Mouse (Mus musculus): ENCODE results near the gene Tmem135.

Gene Tmem135

DNA sequence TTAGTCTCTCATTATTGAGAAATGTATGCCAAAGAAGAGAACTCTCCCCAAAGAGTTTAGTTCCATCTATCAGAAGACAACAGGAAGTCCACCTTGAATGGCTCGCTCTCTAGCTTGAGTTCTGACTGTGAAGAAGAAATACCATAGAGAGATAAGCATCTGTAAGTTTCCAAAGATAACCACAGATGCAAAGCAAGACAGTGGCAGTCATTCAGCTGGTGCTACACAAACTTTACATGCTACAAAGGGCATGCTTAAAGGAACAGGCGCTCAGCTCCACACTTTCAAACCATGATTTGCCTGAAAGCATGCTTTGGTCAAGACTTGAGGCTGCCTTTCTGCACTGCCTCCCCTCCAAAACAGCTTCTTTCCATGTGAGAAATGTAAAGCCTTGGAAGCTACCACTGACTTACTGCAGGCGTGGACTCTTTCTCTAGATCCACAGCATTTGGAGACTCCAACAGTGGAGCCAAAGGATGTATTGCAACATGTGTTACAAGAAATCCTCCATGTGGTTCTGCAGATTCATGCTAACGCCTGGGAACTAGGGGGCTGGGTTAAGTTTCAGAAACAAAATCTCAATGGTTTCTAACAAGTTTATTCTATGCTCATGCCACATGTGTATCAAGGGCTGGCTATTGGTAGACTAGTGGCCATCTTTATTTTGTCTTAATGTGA lies 232.1 kb downstream of the Tmem135 start:
- DNase-seq: no peak

DNA sequence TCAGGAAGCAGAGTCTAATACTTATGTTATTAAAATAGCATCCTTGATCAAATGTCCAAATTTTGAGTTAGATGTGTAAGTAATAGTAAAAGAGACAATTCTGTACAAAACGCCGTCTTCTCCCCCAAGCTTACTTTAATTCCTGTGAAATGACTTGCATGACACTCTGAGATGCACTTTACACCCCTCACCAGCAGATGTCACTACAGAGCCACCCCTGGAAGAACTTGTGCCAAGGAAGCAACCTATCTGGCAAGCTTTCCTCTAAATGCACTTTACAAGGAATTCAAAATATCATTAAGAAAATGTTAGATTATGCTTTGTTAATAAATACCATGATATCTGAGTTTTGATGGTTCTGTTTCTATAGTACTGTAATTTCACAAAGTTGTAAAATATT lies 235.4 kb downstream of the Tmem135 start:
- peak; percentile 75 to 81 for DNase-seq

DNA sequence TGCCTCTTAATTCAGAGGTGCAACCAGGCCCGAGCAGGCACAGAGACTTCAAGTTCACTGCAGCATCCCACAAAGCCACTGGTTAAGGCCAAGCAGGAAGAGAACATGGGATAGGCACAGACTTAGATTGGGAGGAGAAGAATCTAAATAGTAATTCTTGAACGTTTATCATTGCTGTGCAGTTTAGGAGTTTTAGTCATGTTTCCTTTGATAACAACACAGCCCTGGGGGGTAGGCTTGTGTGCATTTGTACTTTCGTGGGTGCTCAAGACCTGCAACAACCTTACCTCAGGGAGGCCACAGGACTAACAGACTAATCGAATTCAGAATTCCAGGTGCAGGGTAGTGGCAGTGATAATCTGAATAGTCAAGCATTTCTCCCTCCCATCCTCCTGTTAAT lies 238.5 kb downstream of the Tmem135 start:
- no peak for DNase-seq

DNA sequence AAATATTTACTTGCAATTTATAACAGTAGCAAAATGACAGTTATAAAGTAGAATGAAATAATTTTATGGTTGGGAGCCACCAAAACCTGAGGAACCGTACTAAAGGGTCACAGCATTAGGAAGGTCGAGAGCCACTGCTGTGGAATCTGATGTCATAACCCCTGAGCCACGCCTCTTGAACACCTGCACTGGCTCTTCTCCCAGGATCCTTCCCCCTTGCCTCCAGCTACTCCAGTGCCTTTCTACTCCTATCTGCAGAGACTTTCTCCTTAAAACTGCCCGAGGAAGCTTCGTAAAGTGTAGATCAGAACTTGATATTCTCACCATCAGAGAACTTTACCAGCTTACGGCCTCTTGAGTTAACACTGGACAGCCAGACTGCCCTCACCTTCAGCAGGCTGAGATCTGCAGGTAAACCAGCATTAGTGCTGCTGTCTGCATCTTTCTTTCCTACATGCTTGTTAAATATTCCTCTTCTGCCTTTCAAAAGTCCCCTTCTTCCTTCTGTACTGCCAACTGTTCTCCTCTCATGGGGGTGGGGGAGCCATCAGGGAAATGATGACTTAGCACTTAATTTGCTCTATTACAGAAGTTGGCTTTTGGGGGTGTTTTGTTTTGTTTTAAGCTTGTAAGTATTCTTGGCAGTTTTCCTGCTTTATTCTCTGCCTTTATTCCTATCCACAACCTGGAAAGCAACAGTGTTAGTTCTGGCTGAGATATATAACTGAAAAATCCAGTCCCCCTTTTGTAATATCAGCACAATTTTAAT lies 242.2 kb downstream of the Tmem135 start:
- no peak for DNase-seq

DNA sequence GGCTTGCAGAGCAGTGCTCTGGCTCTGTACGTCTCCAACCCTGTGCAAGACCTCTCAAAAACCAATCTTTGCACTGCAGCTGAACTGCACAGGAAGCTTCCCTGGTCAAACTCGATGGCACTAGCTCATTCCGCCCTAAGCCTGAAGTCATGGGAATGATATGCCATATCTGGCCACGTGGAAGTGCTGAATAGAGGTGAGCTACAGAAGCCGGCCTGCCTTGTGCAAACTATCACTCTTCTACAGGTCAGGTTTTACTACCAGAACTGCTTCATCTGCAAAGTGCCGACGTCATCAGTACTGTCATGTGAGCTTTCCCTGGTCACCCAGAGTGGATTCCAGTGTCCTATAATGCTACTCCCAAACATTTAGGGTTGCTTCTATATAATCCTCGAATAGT lies 246.7 kb downstream of the Tmem135 start:
- DNase-seq: no peak

DNA sequence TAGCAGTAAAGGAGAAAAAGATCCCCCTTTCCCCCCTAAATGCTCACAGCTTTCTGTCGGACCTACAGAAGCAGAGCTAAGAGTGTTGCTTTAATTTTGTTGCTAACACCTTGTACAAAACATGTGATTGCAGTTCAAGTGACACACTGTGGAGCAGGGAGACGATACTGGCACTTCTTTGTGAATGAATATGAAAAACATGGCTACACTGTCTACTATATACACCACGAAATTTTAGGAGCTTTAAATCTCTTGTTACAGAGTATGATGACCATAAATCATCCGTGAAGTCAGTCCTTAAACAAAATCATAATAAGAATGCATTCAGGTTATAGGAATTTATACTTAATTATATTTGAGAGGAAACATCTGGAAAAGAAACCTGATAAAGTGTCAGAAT lies 247.4 kb downstream of the Tmem135 start:
- DNase-seq: no peak

DNA sequence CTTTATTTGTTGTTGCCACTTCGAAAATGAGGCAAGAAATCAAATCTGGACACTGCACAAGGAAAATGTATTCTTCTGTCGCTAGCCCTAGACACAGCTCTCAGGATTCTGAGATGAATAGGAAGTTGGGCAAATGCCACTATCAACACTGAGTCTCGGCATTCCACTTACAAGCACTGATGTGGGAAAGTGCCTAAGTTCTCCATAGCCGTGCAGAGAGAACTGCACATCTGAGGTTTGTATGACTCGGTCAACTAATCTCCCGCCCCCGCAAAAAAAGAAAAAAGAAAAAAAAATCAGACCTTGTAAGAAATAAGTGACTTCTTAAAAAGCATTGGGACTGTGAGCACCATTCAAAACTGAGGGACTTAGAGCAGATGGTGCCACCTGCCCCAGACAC lies 248.3 kb downstream of the Tmem135 start:
- DNase-seq: no peak

DNA sequence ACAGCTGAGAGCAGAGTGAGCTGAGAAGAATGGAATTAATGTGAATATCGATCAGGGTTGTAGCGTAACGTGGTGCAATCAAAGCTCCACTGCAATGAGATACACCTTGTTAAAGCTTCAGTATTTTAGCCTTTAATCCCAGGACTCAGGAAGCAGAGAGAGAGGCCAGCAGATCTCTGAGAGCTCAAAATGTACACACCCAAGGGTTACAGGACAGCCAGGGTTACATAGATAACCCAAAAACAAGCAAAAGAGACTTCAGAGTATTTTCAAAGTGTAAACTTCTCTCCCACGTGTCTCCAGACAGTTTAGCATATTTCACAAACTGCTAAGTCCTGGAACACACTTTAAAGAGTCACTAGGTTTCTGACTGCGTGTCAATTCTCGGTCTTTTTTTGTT lies 248.8 kb downstream of the Tmem135 start:
- no peak for DNase-seq

DNA sequence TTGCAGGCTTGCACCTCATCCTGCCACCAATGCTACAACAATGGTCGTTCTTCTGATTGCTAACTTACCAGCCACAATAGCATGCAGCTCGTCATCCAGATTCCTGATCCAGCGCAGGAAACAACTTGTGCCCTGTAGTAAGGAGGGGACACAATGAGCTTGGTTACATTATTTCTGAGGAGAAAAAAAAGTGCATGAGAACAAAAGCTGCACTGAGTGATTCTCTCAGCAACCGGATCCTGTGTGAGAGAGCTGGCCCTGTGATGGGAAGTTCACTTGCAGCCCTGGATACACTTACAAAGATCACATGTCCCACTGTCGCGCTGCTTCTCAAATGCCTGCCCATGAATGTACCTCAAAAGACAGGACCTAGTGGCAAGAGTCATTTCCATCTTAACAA lies 252.7 kb downstream of the Tmem135 start:
- no peak for DNase-seq

DNA sequence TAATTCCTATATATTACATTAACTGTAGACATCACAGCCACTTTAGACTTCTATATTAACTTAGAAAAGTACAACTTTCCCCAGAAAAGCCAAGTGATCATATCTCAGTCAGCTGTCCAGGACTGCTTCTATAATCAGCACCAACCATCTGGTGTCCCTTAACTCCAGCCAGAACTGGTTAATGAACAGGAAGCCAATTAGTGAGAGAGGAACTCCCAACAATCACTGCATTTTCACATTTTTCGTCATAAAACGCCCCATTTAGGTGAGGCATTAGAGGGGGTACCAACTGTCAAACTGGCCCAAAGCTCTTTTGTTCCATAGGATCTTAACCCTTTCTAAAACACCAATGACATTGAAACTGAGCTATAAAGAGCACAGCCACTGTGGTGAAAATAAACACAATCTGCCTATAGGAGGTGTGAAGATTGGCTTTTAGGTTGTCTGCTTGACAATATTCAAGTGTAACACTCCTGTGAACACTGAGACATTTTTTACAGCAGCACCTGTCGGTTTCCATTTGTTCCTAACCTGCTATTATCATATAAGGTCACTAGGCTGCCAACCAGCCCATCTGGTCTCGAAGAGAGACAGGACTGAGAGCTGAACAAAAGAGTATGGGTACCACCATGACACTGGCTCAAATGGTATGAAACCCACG lies 263.3 kb downstream of the Tmem135 start:
- peak; percentile 31 to 61 for DNase-seq

DNA sequence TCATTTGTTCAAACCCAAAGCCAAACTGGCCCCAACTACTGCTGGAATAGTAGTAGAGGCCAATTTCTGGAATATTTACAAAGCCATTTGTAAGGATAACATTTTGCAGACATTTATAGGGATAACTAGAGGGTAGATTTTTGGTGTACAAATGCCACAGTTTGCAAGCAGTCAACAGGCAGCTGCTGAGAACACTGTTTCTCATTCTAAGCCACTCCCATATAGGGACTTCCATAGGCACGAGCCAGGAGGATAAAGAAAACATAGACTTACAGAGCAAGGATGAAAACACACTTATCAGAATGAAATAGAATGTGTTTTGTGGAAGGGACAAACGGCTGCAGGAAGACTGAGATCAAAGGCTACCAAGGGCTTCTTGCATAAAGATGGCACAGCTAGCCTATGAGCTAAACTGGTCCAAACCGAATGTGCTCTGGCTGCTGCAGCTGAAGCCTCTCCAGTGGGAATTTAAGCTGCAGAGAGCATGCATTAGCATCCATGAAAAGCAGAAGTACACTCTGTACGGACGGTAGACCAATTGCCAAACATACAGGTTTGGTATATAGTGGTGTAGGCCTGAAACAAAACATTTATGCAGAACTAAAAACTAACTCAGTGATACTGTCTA lies 269.0 kb downstream of the Tmem135 start:
- no peak for DNase-seq

DNA sequence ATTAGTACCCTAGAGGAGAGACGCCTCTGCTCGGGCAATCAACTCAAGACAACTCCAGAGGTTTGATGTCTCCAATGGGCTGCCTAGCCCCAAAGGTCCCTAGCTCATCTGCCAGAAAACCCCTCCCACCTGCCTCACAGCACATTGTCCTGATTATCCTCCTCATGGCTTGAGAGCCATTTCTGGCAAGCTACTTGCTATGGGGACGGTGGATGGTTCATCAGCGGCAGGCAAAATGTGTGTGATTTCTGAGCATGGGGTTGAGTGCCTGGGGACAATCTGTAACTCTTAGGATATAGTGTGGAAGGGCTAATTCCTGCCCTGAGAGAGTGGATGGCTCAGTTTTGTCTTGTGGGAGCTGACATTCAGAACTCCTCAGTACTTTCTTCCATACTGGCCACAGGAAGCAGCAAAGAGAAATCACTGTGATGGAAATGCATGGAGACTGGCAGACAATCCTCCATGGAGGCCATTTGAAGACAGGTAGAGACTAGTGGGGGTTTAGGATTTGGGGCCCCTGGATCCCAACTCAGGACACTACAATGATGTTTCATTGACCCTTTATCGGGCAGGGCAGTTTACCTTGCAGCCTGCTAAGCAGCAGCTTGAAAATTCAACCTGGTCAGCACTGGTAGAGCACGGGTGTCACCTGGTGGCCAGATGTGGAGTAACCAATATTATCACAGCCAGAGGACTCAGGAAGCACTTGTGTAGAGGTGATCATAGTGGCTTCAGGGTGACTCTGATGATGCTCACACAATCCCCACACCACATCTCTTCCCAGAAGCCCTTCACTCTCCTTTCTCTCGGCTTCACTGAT lies 277.7 kb downstream of the Tmem135 start:
- peak; percentile 42 to 57 for DNase-seq

DNA sequence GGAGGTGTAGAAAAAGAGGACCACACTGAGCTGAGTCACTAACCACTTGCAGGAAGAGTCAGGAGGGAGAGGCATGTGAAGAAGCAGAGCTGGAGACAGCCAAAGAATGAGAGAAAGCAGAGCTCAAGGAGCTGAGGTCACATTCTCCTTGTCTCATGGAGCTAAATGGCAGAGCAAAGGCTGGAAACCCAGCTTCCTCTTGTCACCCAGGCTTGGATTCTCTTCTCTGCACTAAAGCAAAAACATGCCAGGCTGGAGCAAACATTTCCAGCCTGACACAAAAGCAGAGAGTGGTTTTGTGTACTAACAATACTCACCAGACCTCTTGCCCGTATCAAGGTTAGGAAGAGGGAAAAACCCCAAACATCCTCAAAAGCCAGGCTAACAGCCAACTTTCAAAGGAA lies 287.8 kb downstream of the Tmem135 start:
- DNase-seq: no peak

DNA sequence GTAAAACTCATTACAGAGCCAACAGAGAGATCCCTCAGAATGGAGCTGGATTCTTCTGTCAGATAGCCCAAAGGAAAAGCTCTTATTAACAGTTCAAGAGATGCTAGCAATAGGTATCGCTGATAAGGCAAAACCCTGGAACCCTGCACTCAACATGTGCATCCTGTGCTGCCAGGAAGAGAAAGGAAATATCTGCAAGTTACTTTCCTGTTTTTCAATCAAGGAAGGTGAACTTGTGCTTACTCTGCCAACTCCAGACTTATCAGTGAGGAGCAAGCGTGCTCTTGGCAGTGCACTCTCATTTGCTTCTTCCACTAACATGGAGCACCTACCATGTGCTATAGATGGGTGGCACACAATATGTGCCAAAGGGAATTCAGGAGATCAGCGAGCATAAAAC lies 288.4 kb downstream of the Tmem135 start:
- no peak for DNase-seq

DNA sequence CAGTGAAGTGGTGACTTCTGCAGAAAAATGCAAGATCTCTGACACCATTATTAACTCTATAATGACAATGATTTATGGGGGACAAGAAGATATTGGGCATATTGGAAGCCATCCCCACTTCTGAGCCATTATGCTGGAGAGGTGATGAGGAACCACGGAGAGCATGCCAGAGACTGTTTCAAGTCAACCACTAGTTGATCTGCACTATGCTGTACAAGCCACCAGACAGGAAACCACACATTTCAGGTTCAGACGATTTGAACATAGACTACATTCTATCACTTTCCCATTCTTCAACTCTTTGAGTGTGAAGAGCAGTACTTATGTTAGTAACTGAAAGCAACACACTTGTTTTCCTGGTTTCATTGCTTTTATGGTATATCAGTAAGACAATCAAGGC lies 297.6 kb downstream of the Tmem135 start:
- no peak for DNase-seq

DNA sequence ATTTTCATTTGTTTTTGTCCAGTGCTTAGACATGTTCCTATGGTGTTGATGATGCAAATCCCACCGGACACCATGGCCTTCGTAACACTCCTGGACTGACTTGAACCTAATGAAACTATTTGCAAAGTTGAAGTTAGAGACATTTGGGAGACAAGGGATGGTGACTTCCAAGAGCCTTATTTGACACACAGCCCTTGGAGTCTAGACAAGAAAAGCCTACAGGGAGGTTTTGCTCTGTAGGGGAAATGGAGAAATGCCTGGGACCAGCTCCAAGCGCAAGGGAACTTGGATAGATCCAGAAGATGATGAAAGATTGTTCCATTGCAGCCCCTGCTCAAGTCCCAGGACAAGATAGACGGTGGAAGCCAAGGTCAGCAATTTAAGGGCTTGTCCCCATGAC lies 304.3 kb downstream of the Tmem135 start:
- no peak for DNase-seq
